In the genomic region with DNA sequence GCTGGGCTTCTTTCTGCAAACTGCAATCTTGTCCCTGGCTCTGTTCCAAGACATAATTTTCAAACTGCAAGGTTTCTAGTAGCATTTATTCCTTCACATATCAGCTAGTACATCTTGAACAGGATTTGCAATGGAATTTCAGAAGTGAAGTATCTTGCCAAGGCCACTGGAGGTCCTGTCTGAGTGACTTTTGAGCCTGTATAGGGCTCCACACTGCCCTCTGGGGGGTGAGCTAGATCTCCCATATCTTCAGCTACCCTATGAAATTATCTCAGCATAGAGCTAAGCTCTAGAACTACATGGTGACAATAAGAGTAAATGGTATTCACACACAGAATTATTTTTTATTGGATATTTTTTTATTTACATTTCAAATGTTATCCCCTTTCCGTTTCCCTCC, we compare ENCODE assay signal across 7 mouse cellular contexts. TPM values are rescaled to one million over a fixed set of nuclear protein-coding genes. Genes with fewer than 3 reads are reported as not detected.
DNase-seq lines count a peak whose midpoint lies in the region; ATAC-seq and TF ChIP-seq lines count a peak whose summit lies in the region.

No protein-coding gene starts in this region.

- ATAC-seq in midbrain, postnatal 0 days (ENCODE audit: low FRiP score) = no peak
- ATAC-seq in liver, embryonic 16.5 days (ENCODE audit: low read depth) = peak; percentile 66; the same call in 1 of the 2 replicates

- peak; percentile 26 for TF ChIP-seq CTCF in midbrain, postnatal 0 days (IDR thresholded peaks at IDR 0.05)

- H3K27ac ChIP-seq in midbrain, postnatal 0 days (ENCODE audit: low read depth, low read length) = no peak overlapping the region
- no peak overlapping the region for H3K27ac ChIP-seq in midbrain, embryonic 10.5 days (replicated peaks)
- no peak overlapping the region for H3K27ac ChIP-seq in liver, embryonic 16.5 days (ENCODE audit: low read length)

- H3K4me3 ChIP-seq in midbrain, postnatal 0 days (ENCODE audit: low read depth, low read length) = no peak overlapping the region
- H3K4me3 ChIP-seq in midbrain, embryonic 10.5 days = no peak overlapping the region
- H3K4me3 ChIP-seq in liver, embryonic 16.5 days (ENCODE audit: low read depth, low read length) = no peak overlapping the region

- H3K4me1 ChIP-seq in midbrain, postnatal 0 days (ENCODE audit: insufficient read depth, low read length) = no peaks in the 10 kb centered on the region
- no peaks in the 10 kb centered on the region for H3K4me1 ChIP-seq in midbrain, embryonic 10.5 days
- H3K4me1 ChIP-seq in liver, embryonic 16.5 days (ENCODE audit: control insufficient read depth, low read depth, low read length) = no peaks in the 10 kb centered on the region

- no peak overlapping the region for H3K4me2 ChIP-seq in midbrain, postnatal 0 days (ENCODE audit: low read depth, low read length, poor library complexity, severe bottlenecking)
- H3K4me2 ChIP-seq in liver, embryonic 16.5 days (ENCODE audit: low read depth, low read length) = no peak overlapping the region

- no peak overlapping the region for H3K9ac ChIP-seq in midbrain, postnatal 0 days (replicated peaks; ENCODE audit: low read length, poor library complexity, severe bottlenecking)
- H3K9ac ChIP-seq in liver, embryonic 16.5 days (ENCODE audit: low read depth, low read length) = no peak overlapping the region

- H3K9me3 ChIP-seq in midbrain, postnatal 0 days (ENCODE audit: low read length) = no peaks in the 10 kb centered on the region
- H3K9me3 ChIP-seq in midbrain, embryonic 10.5 days (replicated peaks) = no peaks in the 10 kb centered on the region
- no peaks in the 10 kb centered on the region for H3K9me3 ChIP-seq in liver, embryonic 16.5 days (replicated peaks; ENCODE audit: control insufficient read depth, low read length)

- WGBS in midbrain, postnatal 0 days = 95% methylated on average over 1 of the region's 1 CpGs
- 94% methylated on average over 1 of the region's 1 CpGs for WGBS in midbrain, embryonic 10.5 days
- WGBS in liver, embryonic 16.5 days (ENCODE audit: insufficient replicate concordance) = 68% methylated on average over 1 of the region's 1 CpGs

- H3K36me3 ChIP-seq in midbrain, postnatal 0 days (ENCODE audit: insufficient read depth, low read length) = no peaks in the 10 kb centered on the region
- H3K36me3 ChIP-seq in midbrain, embryonic 10.5 days = no peaks in the 10 kb centered on the region
- no peaks in the 10 kb centered on the region for H3K36me3 ChIP-seq in liver, embryonic 16.5 days (ENCODE audit: control insufficient read depth, insufficient read depth)

- no peaks in the 10 kb centered on the region for H3K27me3 ChIP-seq in midbrain, postnatal 0 days (ENCODE audit: insufficient read depth, low read length)
- no peaks in the 10 kb centered on the region; the same call in 1 of the 2 replicates for H3K27me3 ChIP-seq in midbrain, embryonic 10.5 days (ENCODE audit: low read depth, poor library complexity, severe bottlenecking)
- H3K27me3 ChIP-seq in liver, embryonic 16.5 days (ENCODE audit: control insufficient read depth, insufficient read depth, low read depth, low read length) = no peaks in the 10 kb centered on the region

- DNase-seq in midbrain, postnatal 0 days (ENCODE audit: low spot score) = no peak
- no peak for DNase-seq in midbrain, embryonic 10.5 days (ENCODE audit: low spot score)
- peak; percentile 24 for DNase-seq in adipocyte (ENCODE audit: low spot score)
- DNase-seq in spleen, postnatal 36 days (ENCODE audit: low spot score in 2 of 2) = peak; percentile 59 to 71
- DNase-seq in right cerebral cortex, adult 18-20 months = no peak
- DNase-seq in cerebellum, adult 11 months = no peak

RNA-seq across cellular contexts. Expression of a gene that starts 2.9 kb away (rescaled TPM):
- total RNA-seq in midbrain, postnatal 0 days (2014; rRNA removed) = 0.19 and 0.38 TPM in 2 replicates
- 0.48 and 1.2 TPM in 2 replicates for polyA plus RNA-seq in midbrain, postnatal 0 days (2015; fragmentation: Nextera tagmentation; extraction: Ambion mirVana)
- polyA plus RNA-seq in midbrain, embryonic 10.5 days (2016; fragmentation: Nextera tagmentation; extraction: Ambion mirVana) = 0.15 and 0.77 TPM in 2 replicates
- 2.2 and 2.6 TPM in 2 replicates for polyA plus RNA-seq in liver, embryonic 16.5 days (2015; fragmentation: Nextera tagmentation; extraction: Ambion mirVana)

RNA-seq across cellular contexts. Expression of a gene that starts 16.7 kb away (rescaled TPM):
- 0.05 TPM in 1 of 2 replicates, not detected in the other for total RNA-seq in midbrain, postnatal 0 days (2014; rRNA removed)
- 0.04 and 0.09 TPM in 2 replicates for polyA plus RNA-seq in midbrain, postnatal 0 days (2015; fragmentation: Nextera tagmentation; extraction: Ambion mirVana)
- polyA plus RNA-seq in midbrain, embryonic 10.5 days (2016; fragmentation: Nextera tagmentation; extraction: Ambion mirVana) = 0.05 and 0.27 TPM in 2 replicates
- polyA plus RNA-seq in liver, embryonic 16.5 days (2015; fragmentation: Nextera tagmentation; extraction: Ambion mirVana) = 4.3 and 5.6 TPM in 2 replicates

Comparison
In these comparisons a context has a peak if more than half of its experiments do, and no peak if none do; other contexts are left out.
1. DNase-seq: peak in adipocyte (single experiment) and spleen, postnatal 36 days (2 of 2); none in midbrain, postnatal 0 days (single experiment), midbrain, embryonic 10.5 days (single experiment), right cerebral cortex, adult 18-20 months (single experiment) and cerebellum, adult 11 months (single experiment).